Mouse (Mus musculus): Measurements from ENCODE around the gene Gm1673.
A peak's percentile ranks its signal among the peaks of the same experiment; 100 is the strongest.

The Gm1673 gene

DNA sequence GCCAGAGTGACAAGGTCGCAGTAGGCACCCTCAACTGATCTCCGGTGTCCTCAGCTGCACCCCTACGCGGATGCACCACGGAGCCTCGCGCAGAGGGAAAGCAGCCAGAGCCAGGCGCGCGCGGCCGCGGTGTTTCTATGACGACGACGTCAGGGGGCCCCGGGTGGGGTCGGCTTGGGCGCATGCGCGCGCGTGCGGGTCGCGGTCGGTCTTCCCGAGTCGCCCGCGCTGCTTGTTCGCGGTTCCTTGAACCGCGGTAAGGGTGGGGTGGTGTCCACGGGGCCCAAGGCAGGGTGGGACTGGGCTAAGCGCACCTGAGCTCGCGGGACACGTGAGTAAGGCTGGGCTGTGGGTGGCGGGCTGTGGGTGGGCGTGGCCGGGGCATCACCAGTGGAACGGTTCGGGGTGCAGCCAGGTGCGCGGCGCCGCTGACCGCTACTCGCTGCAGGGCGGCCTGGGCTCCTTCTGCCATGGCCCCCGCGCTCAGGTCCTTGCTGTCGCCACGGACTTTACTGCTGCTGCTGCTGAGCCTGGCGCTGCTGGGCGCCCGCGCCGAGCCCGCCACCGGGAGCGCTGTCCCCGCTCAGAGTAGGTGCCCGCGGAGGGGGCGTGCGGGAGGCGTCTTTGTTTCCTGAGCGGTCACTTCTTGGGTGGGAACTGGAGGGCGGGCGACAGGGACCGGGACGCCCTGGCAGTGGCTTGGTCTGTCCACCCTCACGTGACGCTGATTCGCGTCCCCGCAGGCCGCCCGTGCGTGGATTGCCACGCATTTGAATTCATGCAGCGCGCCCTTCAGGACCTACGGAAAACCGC lies at the start of gene Gm1673:
Gm1673 (plus strand) TSS at position 125 of the 813 bp plus-strand sequence.
- no peak for DNase-seq (ENCODE audit: low read depth)

DNA sequence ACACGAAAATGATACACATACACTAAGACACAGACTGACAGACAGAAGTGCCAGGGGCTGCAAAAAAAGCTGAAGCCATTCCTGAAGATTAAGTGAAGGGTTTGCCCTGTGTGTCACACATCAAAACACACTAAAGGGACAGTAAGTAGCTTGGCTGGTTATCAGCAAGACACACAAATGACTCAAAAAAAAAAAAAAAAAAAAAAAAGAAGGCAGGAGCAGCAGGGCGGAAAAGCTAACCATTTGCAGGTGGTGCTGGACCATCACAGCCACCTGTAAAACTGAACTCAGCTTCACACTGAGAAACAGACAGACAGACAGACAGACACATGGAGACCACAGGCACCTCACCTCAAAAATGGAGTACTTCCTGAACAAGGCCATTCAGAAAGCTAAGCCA lies 49.2 kb upstream of the Gm1673 start:
- DNase-seq (ENCODE audit: low read depth), result peak; percentile 23

DNA sequence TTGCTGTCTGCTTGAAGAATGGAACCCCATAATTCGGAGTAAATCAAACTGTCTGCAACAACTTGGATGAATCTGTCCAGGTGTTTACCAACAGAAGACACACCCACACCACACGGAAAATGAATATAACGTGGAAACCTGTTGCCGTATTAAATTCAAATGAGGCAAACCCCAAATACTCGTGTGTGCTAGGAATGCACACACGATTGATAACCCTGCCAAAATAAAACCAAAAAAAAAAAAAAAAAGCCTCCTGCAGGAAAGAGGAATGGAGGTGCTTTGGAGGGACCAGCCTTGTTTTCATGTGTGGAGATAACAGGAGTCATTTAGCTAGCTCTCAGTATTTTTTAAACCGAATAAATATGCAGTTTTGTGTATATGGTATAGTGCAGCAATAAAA lies 48.4 kb upstream of the Gm1673 start:
- DNase-seq (ENCODE audit: low read depth), result no peak

DNA sequence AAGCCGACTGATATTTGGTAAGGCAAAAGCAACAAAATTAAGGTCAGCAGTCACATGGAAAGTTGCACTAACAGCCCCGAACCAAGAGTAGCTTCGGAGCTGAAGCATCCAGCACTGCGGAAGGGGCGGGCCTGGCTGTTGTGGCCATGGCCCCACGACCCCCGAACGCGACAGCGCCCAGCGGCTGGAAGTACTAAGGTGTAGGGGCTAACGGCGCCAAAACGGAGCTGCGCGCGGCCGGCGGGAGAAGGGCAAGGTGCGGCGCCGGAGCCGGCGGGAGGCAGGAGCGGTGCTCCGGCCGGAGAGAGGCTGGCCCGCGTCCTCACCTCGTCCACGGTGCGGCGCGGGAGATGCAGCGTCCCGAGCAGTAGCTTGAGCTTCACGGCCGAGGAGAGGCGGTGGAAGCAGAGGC lies 47.5 kb upstream of the Gm1673 start:
- peak; percentile 51 for DNase-seq (ENCODE audit: low read depth)

DNA sequence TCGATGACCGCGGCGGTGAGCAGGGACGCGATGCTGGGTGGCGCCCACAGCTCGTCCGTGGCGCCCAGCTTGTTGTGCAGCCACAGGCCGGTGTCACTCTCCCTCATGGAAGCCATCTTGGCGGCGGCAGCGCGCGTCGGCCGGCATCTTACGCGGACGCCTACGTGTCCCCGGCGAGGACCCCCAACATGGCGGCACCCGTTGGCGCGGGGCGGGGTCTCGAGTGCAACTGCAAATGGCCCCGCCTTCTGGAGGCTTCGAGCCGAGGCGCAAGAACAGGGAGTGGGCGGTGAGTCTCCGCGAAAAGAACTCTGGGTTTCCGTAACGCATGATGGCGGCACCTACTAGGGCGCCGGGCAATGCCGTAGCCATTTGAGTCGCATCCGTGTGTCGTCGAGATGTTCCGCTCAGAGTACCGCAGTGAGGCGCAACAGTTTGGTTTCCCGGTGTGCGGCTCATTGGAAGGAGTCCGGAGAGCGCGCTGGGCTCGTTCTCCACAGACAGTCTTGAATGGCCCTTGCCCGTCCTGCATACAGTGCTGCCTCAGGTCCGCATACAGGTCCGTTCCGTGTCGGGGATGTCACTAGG lies 47.0 kb upstream of the Gm1673 start, which contains the start of gene Nelfa:
Nelfa (minus strand) TSS at position 294 of the 588 bp plus-strand sequence.
- peak; percentile 99 for DNase-seq (ENCODE audit: low read depth)

DNA sequence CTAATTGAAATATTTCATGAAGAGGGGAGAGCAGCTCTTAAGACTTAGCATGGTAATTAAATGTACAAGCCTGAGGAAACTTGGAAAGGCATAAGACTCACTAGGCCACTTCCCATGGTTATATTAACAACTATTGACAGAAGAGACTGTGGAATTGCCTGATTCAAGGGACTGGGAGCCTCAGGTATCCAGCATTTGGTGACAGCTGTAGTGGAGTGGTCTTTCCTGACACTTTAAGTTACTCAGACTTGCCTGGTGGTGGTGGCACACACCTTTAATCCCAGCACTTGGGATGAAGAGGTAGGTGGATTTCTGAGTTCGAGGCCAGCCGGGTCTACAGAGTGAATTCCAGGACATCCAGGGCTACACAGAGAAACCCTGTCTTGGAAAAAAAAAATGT lies 46.0 kb upstream of the Gm1673 start:
- DNase-seq (ENCODE audit: low read depth), result no peak

DNA sequence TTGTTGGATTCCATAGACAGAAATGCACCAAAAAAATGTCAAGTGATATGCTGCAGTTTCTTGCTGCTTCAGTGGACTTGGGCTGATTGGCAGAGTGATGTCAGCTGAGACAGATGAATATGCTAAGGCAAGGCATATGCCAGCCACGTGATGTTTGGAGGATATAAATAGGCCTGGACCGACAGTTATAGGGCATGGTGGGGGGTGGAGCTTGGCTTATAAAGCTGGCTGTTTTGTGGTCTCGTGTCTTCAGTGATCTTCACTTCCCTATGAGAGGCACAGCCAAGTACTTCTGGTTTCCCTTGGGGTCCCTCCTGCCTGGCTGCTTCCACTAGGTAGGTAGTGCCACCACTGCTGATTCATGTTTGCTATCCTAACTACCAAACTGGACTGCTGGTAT lies 44.8 kb upstream of the Gm1673 start:
- DNase-seq (ENCODE audit: low read depth), result peak; percentile 79

DNA sequence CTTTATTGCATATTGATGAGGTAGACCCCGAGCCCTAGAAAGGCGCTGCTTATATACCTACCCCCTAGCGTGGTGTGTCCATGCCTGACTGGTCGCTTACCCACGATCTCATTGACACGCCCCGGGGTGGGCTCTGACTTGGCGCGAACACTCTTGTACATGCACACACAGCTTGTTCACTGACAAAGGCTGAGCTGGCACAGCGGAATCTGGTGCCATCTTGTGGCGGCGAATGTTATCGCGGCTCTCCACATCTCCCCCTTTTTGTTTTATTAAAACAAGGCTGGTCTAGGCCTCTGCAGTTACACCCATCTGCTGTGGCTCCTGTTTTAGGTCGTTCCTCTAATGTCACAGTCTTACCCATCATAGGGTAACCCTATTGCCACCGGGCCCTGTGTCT lies 36.2 kb upstream of the Gm1673 start:
- DNase-seq (ENCODE audit: low read depth), result peak; percentile 44

DNA sequence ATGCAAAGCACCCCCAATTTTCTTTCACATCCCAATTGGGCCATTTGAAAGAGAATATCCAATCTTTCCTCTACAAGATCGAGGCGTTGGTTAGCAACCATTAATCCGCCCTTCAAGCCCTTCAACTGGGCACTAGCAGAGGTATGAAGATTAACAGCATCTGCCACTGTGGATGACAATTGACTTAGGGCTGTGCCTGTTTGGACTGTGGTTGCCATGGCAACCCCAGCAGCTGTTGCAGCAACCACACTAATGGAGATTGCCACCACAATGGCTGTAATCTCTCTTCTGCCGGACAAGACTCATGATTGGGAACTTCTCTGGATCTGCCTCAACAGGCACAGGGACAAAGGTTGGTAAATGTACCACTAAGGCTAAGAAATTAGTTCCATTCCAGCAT lies 34.9 kb upstream of the Gm1673 start:
- no peak for DNase-seq (ENCODE audit: low read depth)

DNA sequence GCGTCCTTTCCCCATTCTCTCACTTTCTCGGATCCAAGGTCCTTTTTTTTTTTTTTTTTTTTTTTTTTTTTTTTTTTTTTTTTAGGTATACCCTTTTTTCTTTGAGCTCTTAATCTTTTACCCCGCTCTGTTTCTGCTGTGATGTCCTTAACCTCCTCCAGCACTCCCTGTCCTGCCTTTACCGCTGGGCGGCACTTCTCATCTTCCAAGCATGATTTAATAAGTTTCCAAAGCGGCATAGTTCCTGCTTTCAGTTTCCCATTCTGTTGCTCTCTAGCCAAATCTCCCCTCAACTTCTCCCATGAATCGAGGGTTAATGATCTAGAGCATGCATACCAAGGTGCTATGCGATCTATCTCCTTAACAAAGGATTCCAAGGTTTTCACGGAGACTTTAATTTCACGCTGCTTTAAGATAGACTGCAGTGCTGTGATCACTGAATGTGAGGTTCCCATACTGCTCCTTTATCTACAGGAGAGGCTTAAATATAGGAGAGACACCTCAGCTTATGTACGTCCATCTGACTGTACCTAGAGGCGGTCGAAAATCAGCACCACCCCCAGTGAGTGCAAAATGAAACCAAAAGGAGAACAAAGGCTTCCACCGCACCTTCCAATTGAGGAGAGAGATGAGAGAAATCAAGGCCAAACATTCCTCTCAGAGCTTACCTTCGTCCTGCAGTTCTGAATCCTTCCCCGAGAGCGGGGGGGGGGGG lies 29.6 kb upstream of the Gm1673 start:
- DNase-seq (ENCODE audit: low read depth), result no peak

DNA sequence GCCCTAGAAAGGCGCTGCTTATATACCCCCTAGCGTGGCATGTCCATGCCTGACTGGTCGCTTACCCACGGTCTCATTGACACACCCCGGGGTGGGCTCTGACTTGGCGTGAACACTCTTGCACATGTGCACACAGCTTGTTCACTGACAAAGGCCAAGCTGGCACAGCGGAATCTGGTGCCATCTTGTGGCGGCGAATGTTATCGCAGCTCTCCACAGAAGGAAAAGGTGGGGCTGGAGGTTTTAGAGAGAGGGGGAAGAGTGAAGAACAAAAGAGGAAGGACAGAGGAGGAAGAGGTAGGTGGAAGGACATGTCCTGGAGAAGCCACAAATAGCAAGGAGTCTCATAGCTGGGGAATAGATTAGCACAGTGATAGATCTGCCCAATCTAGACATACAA lies 28.9 kb upstream of the Gm1673 start:
- peak; percentile 71 for DNase-seq (ENCODE audit: low read depth)

DNA sequence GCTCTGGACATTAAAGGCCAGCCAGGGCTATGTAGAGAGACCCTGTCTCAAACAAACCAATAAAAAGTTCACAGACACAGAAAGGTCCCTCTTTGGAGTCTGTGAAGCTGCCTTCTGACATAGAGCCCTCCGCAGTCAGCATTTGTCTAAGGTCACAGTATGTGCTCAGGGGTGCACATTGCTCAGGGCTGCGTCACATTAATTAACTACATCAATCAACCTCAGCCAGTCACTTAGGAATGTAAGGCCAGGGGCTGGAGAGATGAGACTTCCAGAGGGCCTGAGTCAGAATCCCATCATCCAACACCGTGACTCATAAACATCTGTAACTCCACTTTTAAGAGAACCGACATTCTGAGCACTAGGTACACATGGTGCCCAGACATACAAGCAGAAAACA lies 27.4 kb upstream of the Gm1673 start:
- no peak for DNase-seq (ENCODE audit: low read depth)

DNA sequence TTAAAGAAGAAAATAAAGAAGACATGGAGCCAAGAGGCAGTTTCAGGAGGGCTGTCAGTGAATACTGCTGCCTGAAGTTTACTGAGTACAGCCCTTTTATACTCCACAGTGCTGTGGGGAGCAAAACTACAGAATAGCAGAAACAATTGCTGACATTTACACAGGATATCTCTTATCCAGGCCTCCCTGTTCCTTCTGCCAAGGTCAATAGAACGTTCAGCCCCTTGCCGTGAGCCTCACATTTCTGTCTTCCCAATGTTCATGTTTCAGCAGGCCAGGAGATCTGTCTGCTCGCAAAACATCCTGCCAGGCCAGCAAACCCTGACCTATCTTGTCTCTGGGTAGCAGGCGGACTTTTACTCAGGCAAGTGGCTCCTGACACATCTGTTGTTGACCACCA lies 23.9 kb upstream of the Gm1673 start:
- DNase-seq (ENCODE audit: low read depth), result no peak

DNA sequence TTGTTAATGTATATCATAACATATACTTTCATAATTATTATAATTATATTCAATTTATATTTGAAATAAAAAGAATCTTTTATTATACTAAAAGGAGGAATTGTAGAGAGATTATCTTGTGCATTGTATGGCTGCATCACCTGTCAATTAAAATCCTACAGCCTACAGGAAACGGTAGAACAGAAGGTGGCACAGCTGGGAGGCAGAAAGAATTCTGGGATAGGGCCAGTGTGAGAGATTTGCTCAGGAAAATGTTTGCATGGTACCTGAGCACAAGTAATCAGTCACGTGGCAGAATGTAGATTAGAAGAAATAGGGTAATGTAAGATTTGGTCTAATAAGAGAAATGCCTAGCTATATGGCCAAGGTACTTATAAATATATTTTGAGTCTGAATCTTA lies 8.5 kb upstream of the Gm1673 start:
- DNase-seq (ENCODE audit: low read depth), result no peak

DNA sequence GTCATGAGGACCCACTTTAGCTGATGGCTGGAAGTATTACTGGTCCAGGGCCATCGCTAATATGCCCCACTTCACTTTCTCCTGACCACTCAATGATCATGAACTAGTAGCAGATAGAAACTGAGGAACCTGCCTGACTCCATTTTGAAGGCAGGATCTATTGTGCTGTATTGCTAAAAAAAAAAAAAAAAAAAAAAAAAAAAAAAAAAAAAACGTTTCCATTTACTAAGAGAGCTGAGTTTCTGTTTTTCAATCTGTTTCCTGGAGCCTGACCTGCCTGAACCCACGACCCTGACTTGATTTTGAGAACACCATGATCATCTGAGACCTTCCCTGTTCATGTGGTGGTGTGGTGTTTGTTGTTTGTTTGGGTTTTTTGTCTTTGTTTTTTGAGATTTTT lies 7.0 kb upstream of the Gm1673 start:
- no peak for DNase-seq (ENCODE audit: low read depth)

DNA sequence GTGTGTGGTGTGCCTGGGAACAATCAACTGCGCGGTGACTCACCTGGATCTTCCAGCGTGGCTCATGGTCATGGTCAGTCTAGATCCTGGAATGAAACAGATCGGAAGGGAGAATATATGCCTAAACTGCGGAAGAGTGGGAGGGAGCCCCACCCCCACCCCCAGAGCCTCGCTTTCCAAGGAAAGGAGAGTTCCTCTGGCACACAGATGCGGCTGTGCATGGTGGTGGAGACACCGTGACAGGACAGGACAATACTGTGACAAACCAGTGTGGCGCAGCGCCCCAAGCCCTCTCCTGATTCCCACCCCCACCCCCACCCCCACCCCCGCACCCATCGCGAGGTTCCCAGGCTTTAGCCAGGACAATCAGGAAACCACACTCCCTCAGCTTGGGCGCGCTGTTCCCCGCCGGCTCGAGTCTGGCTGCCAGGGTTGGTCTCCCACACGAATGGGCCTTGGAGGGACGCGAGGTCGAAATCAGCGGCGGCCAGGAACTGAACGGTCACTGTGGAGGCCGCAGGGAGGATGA lies 438 bp upstream of the Gm1673 start:
- no peak for DNase-seq (ENCODE audit: low read depth)

DNA sequence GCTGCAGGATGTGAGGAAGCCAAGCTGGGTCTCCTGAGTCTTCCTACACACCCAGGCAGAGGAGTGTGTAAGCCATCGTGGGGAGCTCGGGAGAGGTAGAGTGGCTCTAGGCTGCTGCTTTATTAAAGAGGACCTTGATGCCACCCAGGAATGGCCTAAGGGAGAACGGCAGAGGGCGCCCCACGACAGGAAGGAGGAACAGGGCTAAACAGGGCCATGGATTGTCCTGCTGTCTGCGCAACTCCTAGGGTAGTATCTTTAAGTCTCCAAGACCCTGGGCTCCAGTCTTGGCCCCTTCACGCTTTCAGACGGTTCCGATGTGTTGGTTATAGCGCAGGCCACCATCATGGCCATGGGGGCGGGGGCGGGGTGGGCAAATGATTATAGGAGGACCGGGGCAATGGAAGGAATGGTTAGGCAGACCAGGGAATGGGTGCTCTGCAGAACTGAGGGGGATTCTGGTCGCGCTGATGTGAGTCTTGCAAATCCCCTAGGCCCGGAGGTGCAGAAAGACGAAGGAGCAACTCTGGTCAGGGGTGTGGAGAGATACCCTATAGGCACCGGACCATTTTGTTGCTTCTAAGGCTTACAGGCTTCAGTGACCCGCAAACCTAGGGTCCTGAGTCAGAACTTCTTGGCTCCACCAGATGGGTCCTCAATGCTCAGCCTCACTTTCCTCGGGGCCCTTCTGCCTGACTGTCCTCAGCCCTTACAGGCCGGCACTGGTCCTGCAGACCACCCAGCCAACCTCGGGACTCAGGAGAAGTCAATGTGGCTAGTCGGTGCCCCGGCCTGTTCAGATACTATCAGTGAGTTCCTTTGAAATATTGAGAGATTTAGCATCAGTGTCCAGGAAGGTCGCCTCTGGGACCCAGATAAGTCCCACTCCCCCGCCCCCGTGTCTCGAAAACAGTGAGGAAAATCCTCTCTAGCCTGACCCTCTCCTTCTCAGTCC lies 11.7 kb downstream of the Gm1673 start:
- DNase-seq (ENCODE audit: low read depth), result no peak

DNA sequence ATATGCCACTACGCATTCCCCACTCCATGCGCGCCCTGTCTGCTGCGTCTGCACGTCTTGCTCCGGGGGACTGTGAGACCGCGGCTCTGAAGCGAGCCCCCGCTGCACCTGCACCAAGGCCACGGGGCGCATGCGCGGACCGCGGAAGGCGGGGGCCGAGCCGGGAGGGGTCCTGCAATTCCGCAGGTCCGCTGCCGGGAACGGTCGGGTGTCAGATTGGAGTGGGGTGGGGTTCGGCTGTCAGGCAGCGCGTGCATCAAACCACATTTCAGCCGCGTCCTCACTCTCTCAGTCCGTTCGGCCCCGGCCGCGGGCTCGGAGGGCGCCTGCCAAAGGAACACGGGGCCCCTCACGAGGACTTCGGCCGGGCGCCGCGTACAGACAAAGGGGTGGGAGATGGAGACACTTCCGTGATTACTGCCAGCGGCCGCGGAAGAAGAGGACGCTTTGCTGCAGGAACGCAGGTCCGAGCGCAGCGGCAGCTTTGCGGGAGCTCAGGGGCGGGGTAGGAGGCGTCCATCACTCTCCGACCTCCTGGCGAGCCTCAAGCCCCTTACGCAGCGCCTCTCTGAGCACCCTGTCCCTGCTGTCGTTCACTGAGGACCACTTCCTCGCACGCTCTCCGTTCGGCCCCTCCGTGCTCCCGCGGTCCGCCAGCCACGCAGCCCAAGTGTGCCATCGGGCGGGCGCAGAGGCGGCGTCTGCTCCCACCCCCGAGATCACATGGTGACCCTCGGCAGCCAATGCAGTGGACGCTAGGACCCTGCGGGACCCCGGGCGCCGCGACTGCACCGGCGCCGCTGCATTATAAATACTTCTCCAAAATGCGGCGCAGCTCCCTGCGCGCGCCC lies 12.8 kb downstream of the Gm1673 start, which contains the start of gene Nat8l:
Nat8l (plus strand) TSS at position 142 of the 851 bp plus-strand sequence.
- DNase-seq (ENCODE audit: low read depth), result no peak

DNA sequence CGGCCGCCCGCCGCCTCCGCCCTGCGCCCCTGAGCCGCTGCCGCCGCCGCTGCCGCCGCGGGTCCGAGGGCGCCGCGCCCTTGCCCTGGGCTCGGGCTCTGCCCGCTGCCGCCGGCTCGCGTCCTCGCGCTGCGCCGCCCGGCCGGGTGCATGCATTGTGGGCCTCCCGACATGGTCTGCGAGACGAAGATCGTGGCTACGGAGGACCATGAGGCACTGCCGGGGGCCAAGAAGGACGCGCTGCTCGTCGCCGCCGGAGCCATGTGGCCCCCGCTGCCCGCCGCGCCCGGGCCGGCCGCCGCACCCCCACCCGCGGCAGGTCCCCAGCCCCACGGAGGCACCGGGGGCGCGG lies 13.4 kb downstream of the Gm1673 start:
- no peak for DNase-seq (ENCODE audit: low read depth)

DNA sequence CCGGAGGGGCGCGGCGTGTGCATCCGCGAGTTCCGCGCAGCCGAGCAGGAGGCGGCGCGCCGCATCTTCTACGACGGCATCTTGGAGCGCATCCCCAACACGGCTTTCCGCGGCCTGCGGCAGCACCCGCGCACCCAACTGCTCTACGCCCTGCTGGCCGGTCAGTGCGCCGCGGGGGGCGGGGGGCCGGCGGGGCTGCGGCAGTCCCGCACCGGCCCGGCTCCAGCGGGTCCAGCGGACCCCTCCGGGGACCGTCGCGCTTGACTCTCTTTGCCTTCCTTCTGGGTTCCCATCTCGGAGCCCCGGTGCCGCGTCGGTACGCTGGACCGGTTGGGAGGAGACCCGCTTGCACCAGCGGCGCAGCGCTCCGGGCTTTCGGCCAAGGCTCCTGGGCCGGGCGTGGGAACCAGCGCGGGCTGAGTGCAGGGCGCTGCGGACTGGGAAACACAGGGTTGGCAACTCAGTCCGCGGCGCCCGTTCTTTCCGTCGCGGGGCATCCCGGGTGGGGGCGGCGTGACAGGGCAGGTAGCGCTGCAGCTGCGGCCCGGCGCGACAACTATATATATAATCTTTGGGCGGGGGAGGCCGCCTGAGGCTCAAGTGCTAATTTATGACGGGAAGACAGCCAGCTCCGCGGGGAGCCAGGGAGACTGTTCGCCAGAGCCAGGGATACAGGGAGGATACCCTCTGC lies 14.0 kb downstream of the Gm1673 start:
- DNase-seq (ENCODE audit: low read depth), result no peak
